Mouse (Mus musculus): ENCODE data around the gene Mettl18.
A peak's percentile ranks its signal among the peaks of the same experiment; 100 is the strongest.
"Not testable (repeated sequence)": the region's sequence is repeated elsewhere in the genome, so short reads cannot be mapped to it uniquely, and the experiment has no call there.

Gene Mettl18

GRCm38 (mm10) chr1:163994721-163995608 lies at the start of gene Mettl18, which contains the start of gene BC055324:
Gene Mettl18 (plus strand): TSS chr1:163994889.
Gene BC055324 (minus strand): TSS chr1:163994796.
- peak; percentile 97 for DNase-seq (ENCODE audit: low read depth)

GRCm38 (mm10) chr1:163953396-163953795 lies 41.3 kb upstream of the Mettl18 start:
- DNase-seq (ENCODE audit: low read depth) = no peak

- no peak for DNase-seq (ENCODE audit: low read depth)
Measured at GRCm38 (mm10) chr1:163958036-163958435, 36.7 kb upstream of the Mettl18 start.

GRCm38 (mm10) chr1:163964008-163964689 lies 30.5 kb upstream of the Mettl18 start:
- DNase-seq (ENCODE audit: low read depth) = peak; percentile 86

- DNase-seq (ENCODE audit: low read depth) = no peak
Measured at GRCm38 (mm10) chr1:163974471-163974870, 20.2 kb upstream of the Mettl18 start.

- peak; percentile 53 for DNase-seq (ENCODE audit: low read depth)
Measured at GRCm38 (mm10) chr1:163975088-163975487, 19.6 kb upstream of the Mettl18 start.

GRCm38 (mm10) chr1:163976515-163976914 lies 18.2 kb upstream of the Mettl18 start:
- DNase-seq (ENCODE audit: low read depth) = peak; percentile 38

GRCm38 (mm10) chr1:163992371-163992770 lies 2.3 kb upstream of the Mettl18 start:
- DNase-seq (ENCODE audit: low read depth) = peak; percentile 53

GRCm38 (mm10) chr1:163994173-163994720 lies 442 bp upstream of the Mettl18 start:
- DNase-seq (ENCODE audit: low read depth) = no peak

GRCm38 (mm10) chr1:163995609-163995913 lies 872 bp downstream of the Mettl18 start:
- no peak for DNase-seq (ENCODE audit: low read depth)

- DNase-seq (ENCODE audit: low read depth) = peak; percentile 46
Measured at GRCm38 (mm10) chr1:164001831-164002452, 7.3 kb downstream of the Mettl18 start.

GRCm38 (mm10) chr1:164004311-164004710 lies 9.6 kb downstream of the Mettl18 start:
- no peak for DNase-seq (ENCODE audit: low read depth)

GRCm38 (mm10) chr1:164009235-164009634 lies 14.5 kb downstream of the Mettl18 start:
- DNase-seq (ENCODE audit: low read depth) = peak; percentile 65

- no peak for DNase-seq (ENCODE audit: low read depth)
Measured at GRCm38 (mm10) chr1:164014616-164015015, 19.9 kb downstream of the Mettl18 start.

- no peak for DNase-seq (ENCODE audit: low read depth)
Measured at GRCm38 (mm10) chr1:164018221-164018896, 23.7 kb downstream of the Mettl18 start.

GRCm38 (mm10) chr1:164019789-164020188 lies 25.1 kb downstream of the Mettl18 start:
- no peak for DNase-seq (ENCODE audit: low read depth)

- not testable (repeated sequence) for DNase-seq (ENCODE audit: low read depth)
Measured at GRCm38 (mm10) chr1:164020746-164021145, 26.1 kb downstream of the Mettl18 start.

- DNase-seq (ENCODE audit: low read depth) = peak; percentile 33
Measured at GRCm38 (mm10) chr1:164022106-164022505, 27.4 kb downstream of the Mettl18 start.

- DNase-seq (ENCODE audit: low read depth) = no peak
Measured at GRCm38 (mm10) chr1:164025685-164026084, 31.0 kb downstream of the Mettl18 start.

GRCm38 (mm10) chr1:164027416-164027815 lies 32.7 kb downstream of the Mettl18 start:
- DNase-seq (ENCODE audit: low read depth) = peak; percentile 11

- no peak for DNase-seq (ENCODE audit: low read depth)
Measured at GRCm38 (mm10) chr1:164040385-164041135, 45.9 kb downstream of the Mettl18 start.
